Mouse (Mus musculus) cerebellum, adult 8-10 months (tissue): ENCODE results near the gene Cers1.

Experiments used
- DNase-seq: peaks from one replicate; pipeline ENCODE4 v3.0.0; 2022

Gene Cers1

DNA sequence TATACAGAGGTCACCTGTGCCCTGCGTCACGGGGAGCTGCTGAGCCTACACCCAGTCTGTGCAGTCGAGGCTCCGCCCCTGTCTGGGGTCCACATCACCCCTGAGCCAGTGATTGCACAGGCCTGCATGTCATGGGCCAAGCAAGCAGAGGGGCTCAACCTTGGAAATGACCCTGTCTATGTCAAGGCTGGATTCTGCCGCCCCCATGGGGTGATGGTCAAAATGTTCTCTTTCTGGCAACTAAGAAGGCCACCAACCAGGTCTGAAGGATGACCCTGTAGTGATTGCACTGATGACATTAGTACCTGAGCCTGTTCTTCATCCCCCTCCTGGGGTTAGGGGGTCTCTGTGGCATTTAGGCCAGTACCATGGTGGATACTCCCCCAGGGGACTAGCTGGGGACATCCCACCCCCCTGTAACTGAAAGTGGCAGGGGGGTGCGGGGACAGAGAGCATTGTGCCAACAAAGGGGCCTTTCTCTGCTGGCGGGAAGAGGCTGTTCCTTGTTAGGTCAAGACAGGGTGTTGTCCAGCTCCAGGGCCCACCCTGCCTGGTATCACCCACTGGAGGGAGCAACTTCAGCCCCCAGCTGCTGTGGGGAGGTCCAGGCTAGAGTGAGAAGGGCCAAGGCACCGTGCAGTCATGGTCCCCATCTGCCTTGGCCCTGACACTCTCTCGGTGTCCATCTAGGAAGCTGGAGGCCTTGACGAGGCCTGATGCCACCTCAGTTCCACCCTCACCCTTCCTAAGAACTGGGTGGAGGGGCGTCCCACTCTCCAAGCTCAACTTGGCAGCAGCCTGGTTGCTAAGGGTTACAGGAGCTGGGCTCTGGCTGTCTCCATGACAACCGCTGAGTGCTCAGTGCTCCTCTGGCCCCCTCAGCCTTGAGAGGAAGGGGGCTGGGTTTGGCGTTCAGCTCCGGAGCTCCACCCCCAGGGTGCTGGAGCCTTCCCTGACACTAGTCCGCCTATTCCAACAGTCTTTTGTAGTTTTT is 1.2 kb downstream of the Cers1 start:
- peak; percentile 54 for DNase-seq

DNA sequence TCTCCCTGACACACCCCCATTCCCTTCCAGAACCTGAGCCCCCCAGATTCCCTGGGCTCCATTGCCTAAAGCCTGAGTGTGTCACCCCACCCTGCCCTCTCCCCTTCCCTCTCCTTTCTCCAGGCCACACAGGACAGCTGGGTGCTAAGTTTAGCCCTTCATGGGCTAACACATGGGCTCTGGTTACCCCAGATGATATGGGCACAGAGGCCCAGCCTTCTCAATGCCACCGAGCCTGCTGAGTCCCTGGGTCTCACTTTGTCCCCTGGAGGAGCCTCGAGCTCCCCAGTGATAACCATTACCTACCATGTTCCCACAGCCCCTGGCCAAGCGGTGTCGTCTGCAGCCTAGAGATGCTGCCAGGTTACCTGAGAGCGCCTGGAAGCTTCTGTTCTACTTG is 2.3 kb downstream of the Cers1 start:
- DNase-seq: no peak

DNA sequence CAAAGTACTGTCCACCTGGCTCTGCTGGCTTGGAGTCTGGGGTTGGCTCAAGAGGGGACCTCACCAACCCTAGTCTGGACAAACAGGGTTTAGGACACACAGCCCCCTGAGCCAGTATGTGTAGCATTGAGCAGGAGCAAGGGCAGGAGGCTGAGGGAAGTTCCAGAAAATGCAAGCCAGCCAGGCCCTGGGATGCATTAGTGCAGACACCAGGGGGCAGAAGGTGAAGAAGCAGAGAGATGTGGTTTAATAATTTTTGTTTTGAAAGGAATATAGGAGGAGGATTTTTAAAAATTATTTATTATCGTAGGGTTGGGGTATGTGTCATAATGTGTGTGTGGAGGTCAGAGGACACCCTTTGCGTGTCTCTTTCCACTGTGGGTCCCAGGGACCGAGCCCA is 8.1 kb downstream of the Cers1 start:
- DNase-seq: no peak

DNA sequence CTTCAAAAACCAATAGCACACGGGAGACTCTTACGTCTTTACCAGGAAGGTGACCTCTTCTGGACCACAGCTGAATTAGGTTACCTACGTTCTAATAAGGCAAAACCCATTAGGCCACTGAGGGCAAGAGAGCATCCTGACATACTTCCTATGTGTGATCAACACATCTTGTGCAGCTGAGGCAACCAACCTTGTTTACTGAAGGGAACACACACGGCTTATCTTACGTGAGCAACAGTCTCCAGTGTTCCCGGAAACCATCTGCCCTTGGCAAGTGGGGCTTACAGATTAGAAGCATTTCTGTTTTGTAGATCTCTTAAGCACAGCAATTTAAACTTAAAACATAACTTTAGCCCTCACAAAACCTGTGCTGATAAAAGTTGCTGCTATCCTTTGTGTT is 11.9 kb downstream of the Cers1 start:
- DNase-seq: no peak

DNA sequence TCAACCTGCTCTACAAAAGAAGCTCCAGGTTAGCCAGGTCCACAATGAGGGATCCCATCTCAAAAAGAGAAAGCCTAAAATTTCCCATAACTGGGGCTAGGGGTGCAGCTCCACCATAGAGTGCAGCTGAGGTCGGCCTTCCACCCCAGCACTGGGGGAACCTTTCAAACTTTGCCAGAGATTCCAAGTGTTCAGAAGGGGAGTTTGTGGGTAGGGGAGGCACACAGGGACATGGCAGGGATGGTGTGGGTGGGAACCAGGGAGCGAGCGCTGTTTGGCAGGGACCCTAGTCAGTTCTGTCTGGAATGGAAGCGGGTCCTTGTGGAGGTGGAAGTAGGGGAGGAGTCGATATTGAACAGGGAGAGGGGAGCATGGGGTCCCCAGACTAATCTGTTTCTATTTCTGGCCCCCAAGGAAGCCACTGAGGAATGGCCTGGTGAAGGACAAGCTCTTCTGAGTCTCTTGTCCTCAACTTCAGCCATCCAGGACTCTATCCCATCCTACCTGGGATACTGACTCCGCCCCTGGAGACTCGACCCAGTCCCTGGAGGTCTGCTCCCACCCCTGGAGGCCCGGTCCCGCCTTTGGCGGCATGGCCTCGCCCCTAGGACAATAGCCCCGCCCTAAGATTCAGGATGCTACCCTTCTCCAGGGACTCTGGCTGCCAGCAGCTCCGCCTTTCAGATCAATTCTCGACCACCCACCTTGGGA is 13.7 kb downstream of the Cers1 start, which contains the start of gene Gdf1:
Gene Gdf1 (plus strand): TSS at position 694 of the 711 bp plus-strand sequence.
- DNase-seq: no peak

DNA sequence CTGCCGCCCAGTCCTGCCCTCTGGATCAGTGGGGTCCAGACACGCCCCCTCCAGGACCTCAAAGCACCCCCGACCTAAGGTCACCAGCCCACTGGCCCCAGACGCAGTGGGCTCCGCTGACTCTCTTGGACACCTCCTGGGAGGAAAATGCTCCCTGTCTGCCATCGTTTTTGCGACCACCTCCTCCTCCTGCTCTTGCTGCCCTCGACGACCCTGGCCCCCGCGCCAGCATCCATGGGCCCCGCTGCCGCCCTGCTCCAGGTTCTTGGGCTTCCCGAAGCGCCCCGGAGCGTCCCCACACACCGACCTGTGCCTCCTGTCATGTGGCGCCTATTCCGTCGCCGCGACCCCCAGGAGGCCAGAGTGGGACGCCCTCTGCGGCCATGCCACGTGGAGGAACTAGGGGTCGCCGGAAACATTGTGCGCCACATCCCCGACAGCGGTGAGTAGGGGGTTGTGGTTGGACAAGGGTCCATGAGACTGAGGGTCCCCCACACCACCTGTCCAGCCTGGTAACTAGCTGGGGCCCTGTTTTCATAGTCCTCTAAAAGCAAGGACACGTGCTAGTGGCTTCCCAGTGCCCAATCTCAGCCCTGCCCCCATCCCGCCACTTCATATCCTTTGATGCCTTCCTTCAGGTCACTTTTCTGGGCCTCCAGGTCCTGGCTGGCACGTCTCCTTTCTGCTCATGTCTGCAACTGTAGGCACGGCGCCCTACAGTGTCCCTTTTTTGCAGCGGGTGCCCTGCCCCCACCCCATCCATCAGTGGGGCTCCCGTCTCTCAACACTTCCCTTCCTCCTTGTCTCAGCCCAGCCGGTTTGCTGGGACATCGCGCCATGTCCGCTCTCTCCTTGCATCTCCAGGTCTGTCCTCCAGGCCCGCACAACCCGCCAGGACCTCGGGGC is 14.5 kb downstream of the Cers1 start:
- DNase-seq: no peak

DNA sequence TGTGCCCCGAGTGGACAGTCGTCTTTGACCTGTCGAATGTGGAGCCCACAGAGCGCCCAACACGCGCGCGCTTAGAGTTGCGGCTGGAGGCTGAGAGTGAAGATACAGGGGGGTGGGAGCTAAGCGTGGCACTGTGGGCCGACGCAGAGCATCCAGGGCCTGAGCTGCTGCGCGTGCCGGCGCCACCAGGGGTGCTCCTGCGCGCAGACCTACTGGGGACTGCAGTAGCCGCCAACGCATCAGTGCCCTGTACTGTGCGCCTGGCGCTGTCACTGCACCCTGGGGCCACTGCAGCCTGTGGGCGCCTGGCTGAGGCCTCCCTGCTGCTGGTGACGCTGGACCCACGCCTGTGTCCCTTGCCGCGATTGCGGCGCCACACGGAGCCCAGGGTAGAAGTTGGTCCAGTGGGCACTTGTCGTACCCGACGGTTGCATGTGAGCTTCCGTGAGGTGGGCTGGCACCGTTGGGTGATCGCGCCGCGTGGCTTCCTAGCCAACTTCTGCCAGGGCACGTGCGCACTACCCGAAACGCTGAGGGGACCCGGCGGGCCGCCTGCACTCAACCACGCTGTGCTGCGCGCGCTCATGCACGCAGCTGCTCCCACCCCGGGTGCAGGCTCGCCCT is 15.3 kb downstream of the Cers1 start:
- DNase-seq: no peak

DNA sequence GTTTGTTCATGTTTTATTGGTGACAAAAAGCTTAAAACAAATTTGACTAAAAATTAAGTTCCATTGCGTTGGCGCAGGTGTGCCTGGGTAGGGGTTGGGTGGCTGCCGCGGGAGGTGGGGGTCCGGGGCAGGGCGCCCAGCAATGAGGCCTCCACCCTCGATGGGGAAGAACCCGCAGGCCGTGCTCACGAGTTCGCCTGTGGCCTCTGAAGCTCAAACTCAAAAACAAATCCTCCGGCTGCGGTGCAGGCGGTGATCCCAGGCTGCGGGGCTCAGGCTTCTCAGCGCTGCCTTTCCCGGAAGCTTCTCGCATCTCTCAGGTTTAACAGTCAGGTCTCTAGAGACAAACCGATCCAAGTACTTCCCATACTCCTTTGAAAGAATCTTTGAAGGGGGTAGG is 16.0 kb downstream of the Cers1 start:
- no peak for DNase-seq

DNA sequence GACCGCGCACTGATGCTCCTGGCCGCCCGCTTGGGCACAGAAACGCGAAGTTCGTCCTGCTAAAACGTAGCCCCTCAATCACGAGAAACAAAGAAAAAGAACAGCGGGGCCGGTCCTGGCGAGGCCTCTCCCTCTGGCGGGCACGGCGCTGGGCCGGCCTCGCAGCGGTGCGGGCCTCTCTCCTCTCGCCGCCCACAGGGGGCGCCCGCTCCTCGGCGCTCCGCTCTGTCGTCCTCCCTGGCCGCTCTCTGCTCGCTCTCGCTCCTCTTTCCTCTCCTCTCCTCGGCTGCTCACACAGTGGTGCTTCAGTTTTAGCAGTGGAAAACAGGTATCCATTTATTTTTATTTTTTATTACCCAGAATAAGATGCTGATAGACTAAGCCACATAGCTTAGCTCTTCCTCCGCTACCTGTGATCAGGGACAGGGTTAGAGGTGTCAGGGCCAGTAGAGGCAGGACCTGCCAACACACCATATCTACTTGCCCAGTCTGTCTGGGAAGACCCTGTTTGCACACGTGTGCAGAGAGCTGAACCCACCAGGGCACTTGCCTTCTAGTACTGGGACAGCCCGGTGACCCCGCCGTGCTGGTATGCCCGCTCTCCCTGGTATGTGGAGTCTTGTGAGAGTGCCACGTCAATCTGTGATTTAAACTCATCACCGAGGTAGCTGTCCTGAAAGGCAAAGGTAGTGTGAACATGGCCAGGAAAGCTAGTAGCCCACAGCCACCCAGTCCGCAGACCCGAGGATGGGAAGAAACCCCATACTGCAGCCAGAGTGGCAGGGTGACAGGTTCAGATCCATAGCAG is 16.7 kb downstream of the Cers1 start:
- DNase-seq: peak; percentile 86

DNA sequence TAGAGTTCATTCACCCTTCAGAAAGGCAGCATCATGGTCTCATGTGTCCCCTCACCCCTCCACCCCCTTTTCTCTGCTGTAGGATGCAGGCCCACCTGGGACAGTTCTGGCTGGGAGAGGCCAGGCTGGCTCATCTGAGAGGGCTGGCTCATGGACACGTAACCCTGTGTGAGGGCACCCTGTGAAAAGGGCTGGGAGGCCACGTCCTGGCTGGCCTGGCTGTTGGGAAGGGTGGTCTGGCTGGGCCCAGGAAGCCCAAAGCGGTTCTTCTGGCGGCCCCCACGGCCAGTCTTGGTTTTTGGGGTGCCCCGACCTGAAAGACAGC is 17.3 kb downstream of the Cers1 start:
- DNase-seq: no peak

DNA sequence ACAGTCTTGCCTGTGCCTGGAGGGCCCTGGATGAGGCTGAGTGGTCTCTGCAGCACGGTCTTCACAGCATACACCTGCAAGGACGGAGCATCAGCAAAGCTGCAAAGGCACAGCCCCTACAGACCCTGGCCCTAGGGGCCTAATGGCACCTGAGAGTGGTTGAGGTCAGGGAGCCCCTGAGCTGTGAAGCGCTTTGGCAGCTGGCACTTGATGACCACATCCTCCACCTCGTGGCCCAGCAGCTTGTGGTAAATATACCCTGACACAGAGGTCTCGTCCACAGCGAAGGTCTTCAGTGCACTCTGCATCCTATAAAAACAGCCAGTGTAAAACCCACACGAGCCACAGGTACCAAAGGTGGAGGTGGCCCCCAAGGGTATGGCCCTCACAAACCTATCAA is 23.4 kb downstream of the Cers1 start:
- DNase-seq: no peak

DNA sequence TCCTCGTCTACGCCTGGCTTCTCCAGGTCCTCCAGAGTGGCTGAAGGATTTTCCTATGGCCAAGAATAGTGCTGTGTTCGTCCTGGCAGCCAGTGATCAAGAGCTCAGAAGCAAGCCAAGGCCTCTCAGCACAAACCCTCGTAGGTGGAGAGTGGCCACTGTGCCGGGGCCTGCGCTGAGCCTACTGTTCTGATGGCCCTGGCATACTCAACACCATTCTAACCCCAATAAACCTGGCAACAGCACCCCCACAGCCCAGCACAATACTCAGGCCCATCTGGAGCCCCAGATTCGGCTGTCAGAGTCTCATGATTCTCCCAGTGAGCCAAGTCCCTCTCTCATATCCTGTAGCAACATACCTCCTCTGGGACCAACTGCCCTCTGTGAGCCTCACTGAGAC is 25.1 kb downstream of the Cers1 start:
- DNase-seq: no peak

DNA sequence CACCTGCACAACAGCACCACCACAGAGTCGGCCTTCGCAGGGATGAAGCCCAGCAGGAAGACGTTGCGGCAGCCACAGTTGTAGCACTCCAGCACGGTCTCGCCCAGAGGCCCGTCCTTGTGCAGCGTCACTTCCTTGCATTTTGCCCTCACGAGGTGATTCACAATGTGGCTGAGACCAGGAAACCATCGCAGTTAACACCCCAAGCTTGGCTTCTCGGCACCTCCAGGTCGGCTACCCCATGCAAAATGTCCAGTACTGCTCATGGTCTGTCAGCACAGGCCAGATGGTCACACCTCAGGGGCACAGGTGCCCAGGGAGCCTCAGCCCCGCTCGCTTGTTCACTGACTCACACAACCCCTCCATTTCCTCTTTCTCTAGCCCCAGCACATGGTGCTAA is 26.4 kb downstream of the Cers1 start:
- peak; percentile 61 for DNase-seq

DNA sequence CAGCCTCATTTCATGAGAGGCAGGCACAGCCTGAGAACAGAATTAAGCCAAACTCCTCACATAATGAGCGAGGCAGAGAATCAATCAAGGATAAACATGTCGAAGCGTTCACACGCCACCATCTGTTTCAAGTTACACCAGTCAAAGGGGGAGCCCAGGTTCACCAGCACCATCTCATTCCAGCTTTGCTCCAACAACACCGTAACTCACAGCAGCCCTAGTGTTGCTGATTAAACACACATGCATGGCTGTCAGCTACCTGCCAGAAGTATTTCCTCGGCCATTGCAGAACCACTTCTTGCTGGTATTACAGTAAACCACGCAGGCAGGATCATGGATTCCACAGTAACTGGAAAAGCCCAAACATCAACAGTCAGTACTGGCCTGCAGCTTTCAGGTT is 27.5 kb downstream of the Cers1 start:
- no peak for DNase-seq

DNA sequence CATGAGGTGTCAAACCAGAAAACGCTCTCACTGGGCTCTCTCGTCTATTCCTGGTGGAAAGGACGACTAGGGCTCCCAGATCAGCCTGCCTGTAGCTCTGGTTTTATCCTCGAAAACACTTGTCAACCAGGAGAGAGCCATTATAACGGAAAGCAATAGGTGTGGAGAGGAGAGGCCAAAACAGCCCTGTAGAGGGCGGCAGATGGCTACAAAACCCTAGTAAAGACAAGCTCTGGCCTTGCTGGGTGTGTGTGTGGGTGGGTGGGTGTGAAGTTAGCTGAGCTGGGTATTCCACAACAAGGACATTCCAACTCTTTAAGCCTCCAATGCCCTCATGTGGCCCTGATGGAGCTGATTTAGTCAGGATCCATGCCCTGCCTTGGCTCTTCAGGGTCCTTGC is 28.1 kb downstream of the Cers1 start:
- no peak for DNase-seq

DNA sequence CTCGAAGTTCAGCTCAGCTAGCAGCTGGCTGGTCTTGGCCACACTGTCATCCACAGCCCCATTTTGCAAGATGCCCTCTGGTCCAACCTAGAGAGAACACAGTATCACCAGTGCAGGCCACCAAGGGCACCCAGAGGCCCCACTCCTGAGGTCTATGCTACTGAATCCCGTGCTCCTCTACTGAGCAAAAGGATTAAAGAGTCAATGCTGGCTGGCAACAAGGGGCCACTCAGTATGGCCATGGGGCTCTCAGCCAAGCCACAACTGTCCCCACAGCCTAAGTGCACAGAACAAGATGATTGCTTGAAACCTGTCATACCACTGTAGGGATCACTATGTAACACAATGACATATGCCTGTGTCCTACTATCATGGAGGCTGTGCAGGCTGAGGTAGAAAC is 28.7 kb downstream of the Cers1 start:
- DNase-seq: no peak

DNA sequence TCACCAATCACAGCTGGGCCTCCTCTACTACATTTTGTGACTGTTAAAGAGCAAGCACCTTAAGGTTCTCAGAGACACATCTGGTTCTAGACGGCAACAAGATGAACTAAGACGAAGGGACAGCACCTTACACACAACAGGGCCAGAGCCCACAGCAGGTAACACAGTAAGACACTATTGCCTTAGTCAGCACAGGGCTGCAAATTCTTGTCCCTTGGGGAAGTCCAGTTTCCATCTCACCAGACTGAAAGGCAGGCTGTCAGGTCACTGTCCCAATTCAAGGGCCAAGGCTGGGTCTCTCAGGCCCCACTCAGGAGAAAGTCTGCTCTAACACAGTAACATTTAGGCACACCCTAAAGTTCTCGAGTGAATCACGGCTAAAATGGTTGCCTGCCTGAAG is 31.9 kb downstream of the Cers1 start:
- no peak for DNase-seq

DNA sequence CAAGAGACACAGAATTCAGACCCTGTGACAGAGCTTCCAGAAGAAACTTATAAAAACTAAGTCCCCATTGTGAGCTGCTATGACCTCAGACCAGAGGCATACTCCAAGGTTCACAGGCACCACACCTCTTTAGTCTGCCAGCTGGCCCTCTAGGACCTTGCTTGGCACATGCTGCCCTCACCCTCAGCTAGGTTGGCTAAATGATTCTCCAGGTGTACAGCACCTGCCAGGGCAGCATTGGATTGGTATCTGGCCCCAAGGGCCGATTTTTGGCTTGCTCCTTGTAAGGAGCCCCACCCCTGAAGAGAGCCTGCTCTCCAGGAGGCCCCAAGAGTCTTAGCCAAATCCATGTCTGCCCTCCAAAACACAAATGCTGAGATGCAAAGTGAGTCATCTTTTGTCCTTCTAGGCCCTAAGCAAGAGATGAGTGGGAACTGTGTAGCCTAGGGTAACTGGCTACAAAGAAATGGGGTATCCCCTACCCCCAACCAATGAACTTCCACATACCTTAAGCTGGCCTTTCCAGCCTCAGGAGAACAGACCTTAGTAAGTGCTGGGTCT is 32.4 kb downstream of the Cers1 start:
- DNase-seq: no peak

DNA sequence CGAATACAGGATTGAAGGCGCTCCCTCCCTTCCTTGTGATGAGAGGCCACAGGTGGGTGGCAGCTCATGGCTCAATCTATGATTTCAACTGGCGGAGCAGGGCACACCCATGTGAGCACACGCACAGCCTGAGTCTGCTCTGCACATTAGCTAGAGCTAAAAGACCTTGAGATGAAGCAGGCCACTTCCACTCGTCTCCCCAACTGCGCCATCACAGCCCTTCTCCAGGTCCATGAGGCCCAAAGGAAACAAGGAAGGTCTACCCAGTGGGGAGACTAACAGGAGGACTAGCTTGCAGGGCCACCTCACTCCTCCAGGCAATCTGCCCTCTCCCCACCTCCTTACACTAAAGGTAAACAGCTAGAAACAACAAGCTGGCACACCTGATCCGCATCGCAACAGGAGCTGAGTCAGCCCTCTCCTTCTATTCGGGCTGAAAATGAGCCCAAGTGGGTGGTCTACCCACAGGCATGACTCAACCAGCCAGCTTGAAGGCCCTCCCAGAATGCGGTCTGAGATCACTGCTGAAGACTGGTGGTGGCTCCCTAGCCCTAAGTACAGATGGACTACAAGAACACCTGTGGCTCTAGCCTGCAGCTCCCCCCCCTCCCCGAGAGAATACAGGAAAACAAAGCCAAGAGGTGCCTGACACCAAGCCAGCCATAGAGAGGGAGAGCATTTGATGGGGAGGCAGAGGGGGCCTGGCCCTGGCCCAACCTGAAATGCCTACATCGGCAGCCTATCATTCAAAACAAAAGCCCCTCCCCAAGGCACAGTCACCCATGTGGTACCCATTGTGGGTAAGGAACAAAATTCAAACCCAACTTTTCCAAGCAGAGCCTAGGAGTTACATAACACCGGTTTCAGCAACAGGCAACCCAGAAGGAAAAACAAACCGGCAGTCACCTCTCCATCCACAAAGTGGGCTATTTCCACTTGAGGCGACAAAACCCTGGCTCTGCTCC is 35.7 kb downstream of the Cers1 start:
- no peak for DNase-seq

DNA sequence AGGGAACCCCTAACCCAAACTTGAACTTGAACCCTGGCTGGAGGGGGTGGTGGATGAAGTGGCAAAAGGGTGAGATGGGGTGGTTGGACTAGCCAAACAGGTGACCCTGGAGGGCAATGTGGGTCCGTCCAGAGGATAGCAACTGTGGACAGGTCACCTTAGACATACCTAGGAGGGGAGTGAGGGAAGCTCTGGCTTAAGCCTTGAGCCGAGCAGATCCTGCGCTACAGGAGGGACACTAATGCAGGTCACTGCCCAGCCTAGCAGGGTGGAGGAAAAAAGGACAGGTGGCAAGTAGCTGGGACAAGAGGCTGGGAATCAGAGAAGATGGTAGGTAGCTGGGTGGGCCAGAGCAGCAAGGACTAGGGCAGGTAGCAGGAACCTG is 36.4 kb downstream of the Cers1 start:
- peak; percentile 25 for DNase-seq
